Mouse (Mus musculus) megakaryocyte, embryonic 14.5 days (primary cell): ENCODE data around the gene Usp24. TPM values are rescaled to one million over a fixed set of nuclear protein-coding genes. Genes with fewer than 3 reads are reported as not detected.

ENCODE experiments used
- H3K27me3 ChIP-seq: replicated peaks from 2 replicates; pipeline ENCODE3; 2012; ENCODE audit warnings: inconsistent platforms
- H3K36me3 ChIP-seq: replicated peaks from 2 replicates; pipeline ENCODE3; 2012; ENCODE audit warnings: low read length, inconsistent platforms, mixed read lengths
- H3K4me1 ChIP-seq: 2 replicates; pipeline ENCODE4 v1.6.1; 2012; ENCODE audit warnings: inconsistent platforms
- H3K4me3 ChIP-seq: replicated peaks from 2 replicates; pipeline ENCODE3; 2012; ENCODE audit warnings: moderate library complexity, mild to moderate bottlenecking, inconsistent platforms
- H3K9me3 ChIP-seq: 2 replicates; pipeline ENCODE4 v1.6.1; 2012; ENCODE audit warnings: inconsistent platforms
- FLI1 ChIP-seq: IDR thresholded peaks from 2 replicates; pipeline ENCODE4 v1.6.1; 2012; ENCODE audit warnings: low read length, inconsistent platforms, mixed read lengths
- GATA1 ChIP-seq: IDR thresholded peaks from 3 replicates; pipeline ENCODE4 v1.6.1; 2012; ENCODE audit warnings: mixed read lengths, low read length, inconsistent platforms, borderline replicate concordance
- polyA plus RNA-seq: library from polyadenylated mRNA; stranded (reverse); fragments of >175 nt; gene quantifications from 2 replicates; pipeline ENCODE4 v1.2.3, GENCODE M21; 2012; ENCODE audit warnings: low replicate concordance; ENCODE audit not compliant: insufficient read depth

Usp24 gene
- polyA plus RNA-seq, result 11.0 and 19.5 TPM in 2 replicates

GRCm38 (mm10) chr4:106315921-106316350 is at the start of gene Usp24:
Usp24 (plus strand) TSS chr4:106316213.
- no peaks in the 10 kb centered on the region for H3K9me3 ChIP-seq
- peak within 1 kb of the TSS; percentile 99 for H3K4me3 ChIP-seq
- TF ChIP-seq FLI1, result no peak
- TF ChIP-seq GATA1, result no peak
- H3K27me3 ChIP-seq, result no peaks in the 10 kb centered on the region
- peaks cover 17% of the 10 kb centered on the region for H3K36me3 ChIP-seq
- H3K4me1 ChIP-seq, result peaks cover 68% of the 10 kb centered on the region

- TF ChIP-seq FLI1 (no peak), GATA1 (no peak)
These were observed 39.1 kb upstream of the Usp24 start for GRCm38 (mm10) chr4:106276937-106277336.

GRCm38 (mm10) chr4:106279177-106279576 is 36.8 kb upstream of the Usp24 start:
- Histone ChIP-seq H3K4me3 (no peak overlapping the region), H3K36me3 (peaks cover 87% of the 10 kb centered on the region), H3K27me3 (no peaks in the 10 kb centered on the region), H3K9me3 (0 out of 2 replicates have a peak, but pooled peaks cover 1% of the 10 kb centered on the region), H3K4me1 (peaks cover 55% of the 10 kb centered on the region)
- TF ChIP-seq GATA1 (no peak), FLI1 (no peak)

More at GRCm38 (mm10) chr4:106276937-106277336, 39.1 kb upstream of the Usp24 start:
- Histone ChIP-seq H3K27me3 (no peaks in the 10 kb centered on the region), H3K4me1 (peaks cover 43% of the 10 kb centered on the region), H3K36me3 (peaks cover 85% of the 10 kb centered on the region), H3K9me3 (no peaks in the 10 kb centered on the region), H3K4me3 (no peak overlapping the region)

GRCm38 (mm10) chr4:106281128-106281491 is 34.9 kb upstream of the Usp24 start:
- H3K27me3 ChIP-seq, result no peaks in the 10 kb centered on the region
- no peak overlapping the region for H3K4me3 ChIP-seq
- TF ChIP-seq FLI1 (no peak), GATA1 (no peak)
- peaks cover 44% of the 10 kb centered on the region for H3K4me1 ChIP-seq
- H3K36me3 ChIP-seq, result peaks cover 79% of the 10 kb centered on the region
- H3K9me3 ChIP-seq, result peaks cover 2% of the 10 kb centered on the region; the same call in 1 of the 2 replicates

- TF ChIP-seq FLI1 (no peak), GATA1 (no peak)
- Histone ChIP-seq H3K4me1 (peaks cover 45% of the 10 kb centered on the region), H3K36me3 (peaks cover 79% of the 10 kb centered on the region), H3K4me3 (no peak overlapping the region), H3K27me3 (no peaks in the 10 kb centered on the region), H3K9me3 (peaks cover 2% of the 10 kb centered on the region; the same call in 1 of the 2 replicates)
These were observed 34.4 kb upstream of the Usp24 start for GRCm38 (mm10) chr4:106281492-106282122.

- Histone ChIP-seq H3K4me3 (no peak overlapping the region), H3K9me3 (peaks cover 2% of the 10 kb centered on the region; the same call in 1 of the 2 replicates), H3K4me1 (peaks cover 50% of the 10 kb centered on the region), H3K27me3 (no peaks in the 10 kb centered on the region), H3K36me3 (peaks cover 79% of the 10 kb centered on the region)
- TF ChIP-seq FLI1, result no peak
- TF ChIP-seq GATA1, result no peak
These were observed 33.9 kb upstream of the Usp24 start for GRCm38 (mm10) chr4:106282123-106282510.

GRCm38 (mm10) chr4:106286958-106287743 is 28.9 kb upstream of the Usp24 start:
- peaks cover 63% of the 10 kb centered on the region for H3K4me1 ChIP-seq
- peaks cover 2% of the 10 kb centered on the region; the same call in 1 of the 2 replicates for H3K9me3 ChIP-seq
- H3K4me3 ChIP-seq, result no peak overlapping the region
- TF ChIP-seq FLI1, result no peak
- TF ChIP-seq GATA1, result no peak
- no peaks in the 10 kb centered on the region for H3K27me3 ChIP-seq
- peaks cover 84% of the 10 kb centered on the region for H3K36me3 ChIP-seq

GRCm38 (mm10) chr4:106290201-106290600 is 25.8 kb upstream of the Usp24 start:
- no peaks in the 10 kb centered on the region for H3K9me3 ChIP-seq
- TF ChIP-seq FLI1, result no peak
- TF ChIP-seq GATA1, result no peak
- no peaks in the 10 kb centered on the region for H3K27me3 ChIP-seq
- peaks cover 87% of the 10 kb centered on the region for H3K36me3 ChIP-seq
- peaks cover 81% of the 10 kb centered on the region for H3K4me1 ChIP-seq
- H3K4me3 ChIP-seq, result peak overlapping the region; percentile 65

- H3K27me3 ChIP-seq, result no peaks in the 10 kb centered on the region
- peaks cover 96% of the 10 kb centered on the region for H3K4me1 ChIP-seq
- TF ChIP-seq GATA1 (no peak), FLI1 (no peak)
- H3K36me3 ChIP-seq, result peaks cover 72% of the 10 kb centered on the region
- H3K4me3 ChIP-seq, result peak overlapping the region; percentile 59
- no peaks in the 10 kb centered on the region for H3K9me3 ChIP-seq
These were observed 23.2 kb upstream of the Usp24 start for GRCm38 (mm10) chr4:106292823-106293222.

- H3K4me3 ChIP-seq, result peak overlapping the region; percentile 80
- no peak for TF ChIP-seq GATA1
- TF ChIP-seq FLI1, result no peak
These were observed 22.5 kb upstream of the Usp24 start for GRCm38 (mm10) chr4:106293378-106294090.

More at GRCm38 (mm10) chr4:106293378-106294090, 22.5 kb upstream of the Usp24 start:
- Histone ChIP-seq H3K36me3 (peaks cover 74% of the 10 kb centered on the region), H3K27me3 (no peaks in the 10 kb centered on the region), H3K9me3 (no peaks in the 10 kb centered on the region), H3K4me1 (peaks cover 98% of the 10 kb centered on the region)
